Mouse (Mus musculus) cortical plate, adult 2 months (tissue): ENCODE measurements around the gene Ube2q2.

Experiments used
- CTCF ChIP-seq: fragments of 200-500 bp; IDR thresholded peaks from 2 replicates; pipeline ENCODE4 v1.5.1; 2011; ENCODE audit warnings: mild to moderate bottlenecking, control low read depth, low read length; ENCODE audit not compliant: insufficient read depth; ENCODE audit errors: extremely low read depth
- POLR2A ChIP-seq: fragments of 200-500 bp; IDR thresholded peaks from 2 replicates; pipeline ENCODE4 v1.6.1; 2011; ENCODE audit warnings: mild to moderate bottlenecking, low read length, control low read depth; ENCODE audit not compliant: insufficient read depth; ENCODE audit errors: extremely low read depth

- TF ChIP-seq CTCF (no peak), POLR2A (no peak)
Measured at GRCm38 (mm10) chr9:55122586-55122985, 26.1 kb upstream of the Ube2q2 start.
